Mouse (Mus musculus) kidney, embryonic 15.5 days (tissue): ENCODE data around the gene Fam19a5. TPM values are rescaled to one million over a fixed set of nuclear protein-coding genes. Genes with fewer than 3 reads are reported as not detected.

Experiments
- ATAC-seq: fragments of 200-750 bp; cut with Nextera tagmentation; replicated peaks from 2 replicates; pipeline ENCODE4 v1.8.0; 2017; ENCODE audit warnings: moderate TSS enrichment; ENCODE audit not compliant: low FRiP score
- H3K27ac ChIP-seq: fragments of 300-500 bp; sonication (generic); 2 replicates; pipeline ENCODE4 v1.5.1; 2015; ENCODE audit warnings: mild to moderate bottlenecking, inconsistent platforms
- H3K27me3 ChIP-seq: fragments of 300-500 bp; sonication (generic); 2 replicates; pipeline ENCODE4 v1.6.1; 2015; ENCODE audit warnings: inconsistent platforms
- H3K36me3 ChIP-seq: fragments of 300-500 bp; sonication (generic); 2 replicates; pipeline ENCODE4 v1.6.1; 2015; ENCODE audit warnings: inconsistent platforms
- H3K4me1 ChIP-seq: fragments of 300-500 bp; sonication (generic); 2 replicates; pipeline ENCODE4 v1.6.1; 2015; ENCODE audit warnings: inconsistent platforms
- H3K4me2 ChIP-seq: fragments of 300-500 bp; sonication (generic); 2 replicates; pipeline ENCODE4 v1.6.1; 2015; ENCODE audit warnings: moderate library complexity, mild to moderate bottlenecking, inconsistent platforms
- H3K4me3 ChIP-seq: fragments of 300-500 bp; sonication (generic); replicated peaks from 2 replicates; pipeline ENCODE4 v1.5.1; 2015; ENCODE audit warnings: mild to moderate bottlenecking, inconsistent platforms
- H3K9ac ChIP-seq: fragments of 300-500 bp; sonication (generic); 2 replicates; pipeline ENCODE4 v1.6.1; 2015; ENCODE audit warnings: mild to moderate bottlenecking, inconsistent platforms
- H3K9me3 ChIP-seq: fragments of 300-500 bp; sonication (generic); replicated peaks from 2 replicates; pipeline ENCODE4 v1.6.1; 2016; ENCODE audit warnings: inconsistent platforms
- WGBS: fragments of 180-500 bp; shearing (Covaris S2); methylation state at CpG from one replicate; pipeline ENCODE4 v1.1.7; 2015; ENCODE audit warnings: mixed read lengths; 5-methylcytosine and 5-hydroxymethylcytosine counted together
- polyA plus RNA-seq: library from polyadenylated mRNA; unstranded; fragments of >200 nt; fragmentation: Nextera tagmentation; extraction: Ambion mirVana; gene quantifications from 2 replicates; pipeline ENCODE4 v1.2.1, GENCODE M21; 2015

Fam19a5 gene
- polyA plus RNA-seq, 1 experiment from 2014 or later: 4.7 TPM

DNA sequence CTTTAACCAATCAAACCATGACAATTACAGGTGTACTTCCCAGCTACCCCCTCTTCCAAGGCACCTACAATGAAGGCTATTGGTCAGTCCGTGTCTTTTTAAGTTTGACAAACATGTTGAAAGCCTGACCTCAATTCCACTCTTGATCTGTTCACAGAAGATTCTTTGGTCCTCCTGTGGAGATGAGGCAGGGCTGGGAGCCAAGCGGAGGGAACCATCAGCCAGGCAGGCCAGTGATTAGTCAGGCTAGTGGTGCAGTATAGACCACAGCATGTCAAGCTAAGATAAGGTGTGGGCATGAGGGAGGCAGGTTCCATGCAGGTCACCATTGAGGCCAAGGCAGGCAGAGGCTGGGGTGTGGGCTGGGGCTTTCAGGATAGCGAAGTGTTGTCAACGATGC is 54.5 kb downstream of the Fam19a5 start:
- ATAC-seq: no peak
- 91% methylated on average over 4 of the region's 4 CpGs for WGBS
- H3K27ac ChIP-seq: no peak overlapping the region
- H3K4me3 ChIP-seq: no peak overlapping the region
- H3K27me3 ChIP-seq: no peaks in the 10 kb centered on the region
- H3K9me3 ChIP-seq: no peaks in the 10 kb centered on the region
- H3K4me2 ChIP-seq: no peak overlapping the region
- no peak overlapping the region for H3K9ac ChIP-seq
- no peaks in the 10 kb centered on the region for H3K4me1 ChIP-seq
- no peaks in the 10 kb centered on the region for H3K36me3 ChIP-seq

DNA sequence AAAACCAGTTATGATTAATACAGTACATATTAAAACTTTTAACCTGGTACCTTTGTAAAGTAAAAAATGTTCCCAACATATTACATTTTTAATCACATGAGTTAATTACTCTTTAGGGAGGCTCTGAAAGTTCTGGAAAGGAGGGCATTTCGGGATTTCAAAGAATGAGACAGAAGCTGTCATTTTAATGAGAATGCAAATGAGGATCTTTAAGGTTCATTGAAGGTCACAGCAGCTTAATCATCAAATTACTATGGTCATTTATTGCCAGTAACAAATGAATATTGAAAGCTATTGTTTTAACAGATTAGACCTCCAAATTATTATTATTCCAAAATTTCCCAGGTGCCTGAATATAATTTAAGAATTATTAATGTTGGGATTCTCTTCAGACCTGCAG is 59.2 kb downstream of the Fam19a5 start:
- H3K9ac ChIP-seq: no peak overlapping the region
- ATAC-seq: no peak
- H3K27ac ChIP-seq: no peak overlapping the region
- no peaks in the 10 kb centered on the region for H3K4me1 ChIP-seq
- no peak overlapping the region for H3K4me3 ChIP-seq
- no peaks in the 10 kb centered on the region for H3K9me3 ChIP-seq
- H3K36me3 ChIP-seq: no peaks in the 10 kb centered on the region
- no peaks in the 10 kb centered on the region for H3K27me3 ChIP-seq
- 74% methylated on average over 1 of the region's 1 CpGs for WGBS
- H3K4me2 ChIP-seq: no peak overlapping the region

DNA sequence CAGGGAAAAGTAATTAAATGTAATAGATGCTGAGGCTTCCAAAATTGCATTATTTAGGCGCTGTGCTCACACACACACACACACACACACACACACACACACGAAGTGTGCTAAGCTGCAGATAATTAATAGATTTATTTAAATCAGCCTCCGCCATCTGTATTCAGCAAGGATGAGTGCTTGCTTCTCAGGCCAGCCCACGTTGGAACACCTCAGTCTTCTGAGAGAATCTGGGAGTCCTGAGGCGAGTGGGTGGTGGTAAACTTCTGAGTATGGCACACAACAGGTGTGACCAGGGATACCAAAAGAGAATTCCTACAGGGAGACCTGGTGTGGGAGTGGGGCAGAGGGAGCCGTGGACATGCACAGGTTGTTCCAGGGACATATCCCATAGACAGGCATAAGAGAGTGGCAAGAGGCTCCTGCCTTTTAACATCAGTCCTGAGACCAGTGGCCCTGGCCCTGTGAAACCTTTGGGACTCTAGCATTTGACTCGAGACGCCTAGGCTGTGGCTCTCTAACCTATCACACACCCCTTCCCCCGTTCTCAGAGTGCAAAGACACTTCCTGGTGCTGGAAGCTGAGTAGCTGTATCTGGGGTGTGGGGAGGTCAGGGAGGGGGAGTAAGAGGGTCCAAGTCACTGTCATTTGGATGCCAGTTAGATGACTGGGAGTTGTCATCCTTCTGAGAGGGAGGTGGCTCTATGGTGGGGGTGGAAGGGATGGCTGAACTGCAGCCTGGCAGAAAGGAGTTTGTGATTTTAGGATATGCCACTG is 61.6 kb downstream of the Fam19a5 start:
- Histone ChIP-seq H3K4me1 (no peaks in the 10 kb centered on the region), H3K4me2 (no peak overlapping the region), H3K27me3 (no peaks in the 10 kb centered on the region), H3K27ac (no peak overlapping the region), H3K4me3 (no peak overlapping the region), H3K9ac (no peak overlapping the region), H3K36me3 (no peaks in the 10 kb centered on the region), H3K9me3 (no peaks in the 10 kb centered on the region)
- no peak for ATAC-seq
- 64% methylated on average over 9 of the region's 9 CpGs for WGBS

DNA sequence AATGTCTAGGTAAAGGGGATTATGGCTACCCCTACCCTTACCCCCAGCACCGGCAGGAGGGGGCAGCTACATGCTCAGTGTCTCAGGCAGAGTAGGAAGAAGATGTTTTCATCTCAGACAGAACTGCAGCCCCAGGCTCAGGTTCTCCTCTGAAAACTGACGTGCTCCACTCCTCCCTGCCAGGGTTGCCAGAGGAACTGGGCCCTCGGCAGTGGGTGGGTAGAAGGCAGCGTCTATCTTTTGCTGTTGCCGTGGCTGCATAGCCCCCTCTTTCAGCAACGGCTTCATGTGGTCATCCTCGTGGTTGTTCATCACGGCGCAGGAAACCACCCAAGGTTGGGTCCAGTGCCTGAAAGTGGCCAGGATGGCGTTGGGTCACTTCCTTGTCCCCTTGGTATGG is 62.6 kb downstream of the Fam19a5 start:
- Histone ChIP-seq H3K27ac (no peak overlapping the region), H3K4me3 (no peak overlapping the region), H3K4me2 (no peak overlapping the region), H3K27me3 (no peaks in the 10 kb centered on the region), H3K36me3 (no peaks in the 10 kb centered on the region), H3K4me1 (no peaks in the 10 kb centered on the region), H3K9me3 (no peaks in the 10 kb centered on the region), H3K9ac (no peak overlapping the region)
- no peak for ATAC-seq
- 84% methylated on average over 10 of the region's 10 CpGs for WGBS

DNA sequence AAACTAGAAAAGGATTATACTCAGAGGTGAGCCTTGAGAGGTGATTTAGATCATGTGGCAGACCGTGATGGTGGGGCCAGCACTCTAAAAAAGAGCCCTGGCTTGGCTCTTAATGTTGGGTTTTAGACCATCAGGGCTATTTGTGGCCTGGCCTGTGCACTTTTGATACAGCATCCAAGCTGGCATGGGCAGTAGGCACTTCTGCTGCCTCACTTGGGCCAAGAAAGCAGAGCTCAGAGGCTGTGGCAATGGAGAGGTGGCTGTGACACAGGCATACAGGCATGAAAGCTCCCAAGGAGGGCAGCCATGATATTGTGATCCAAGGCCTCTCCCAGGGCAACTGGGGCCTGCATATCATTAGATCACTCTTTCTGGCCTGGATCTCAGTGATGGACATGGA is 65.1 kb downstream of the Fam19a5 start:
- 79% methylated on average over 1 of the region's 1 CpGs for WGBS
- Histone ChIP-seq H3K4me3 (no peak overlapping the region), H3K4me2 (no peak overlapping the region), H3K27ac (no peak overlapping the region), H3K9ac (no peak overlapping the region), H3K36me3 (no peaks in the 10 kb centered on the region), H3K27me3 (no peaks in the 10 kb centered on the region), H3K9me3 (no peaks in the 10 kb centered on the region), H3K4me1 (no peaks in the 10 kb centered on the region)
- ATAC-seq: no peak

DNA sequence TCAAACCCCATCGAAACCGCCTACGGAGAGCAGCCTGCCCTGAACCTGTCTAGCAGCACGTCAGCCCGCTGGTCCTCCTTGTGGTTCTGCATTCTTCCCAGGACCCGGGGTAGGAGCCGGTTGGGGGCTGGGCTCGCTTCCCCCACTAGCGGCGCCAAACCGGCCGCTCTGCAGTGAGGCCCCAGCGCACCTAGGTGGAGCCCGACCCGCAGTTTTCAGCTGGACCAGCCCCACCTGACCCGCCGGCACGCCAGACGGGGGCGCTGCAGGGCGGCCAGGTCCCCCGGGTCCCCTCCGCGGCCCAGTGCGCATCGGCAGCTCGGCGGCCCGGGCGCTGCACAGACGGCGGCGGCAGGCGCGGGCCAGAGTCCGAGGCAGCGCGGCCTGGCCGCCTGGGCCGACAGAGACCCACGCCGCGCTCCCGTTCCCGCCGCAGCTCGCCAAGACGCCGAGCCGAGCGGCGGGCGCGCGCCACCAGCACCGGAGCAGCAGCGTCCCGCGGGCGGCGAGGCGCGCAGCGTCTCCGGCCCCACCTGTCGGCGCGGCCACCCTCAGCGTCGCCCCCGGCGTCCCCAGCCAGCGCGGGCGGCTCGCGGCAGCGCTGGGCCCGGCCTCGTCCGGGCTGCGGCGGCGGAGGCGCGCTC is 80.0 kb downstream of the Fam19a5 start:
- peak overlapping the region; percentile 58 for H3K27ac ChIP-seq
- H3K27me3 ChIP-seq: peaks cover 53% of the 10 kb centered on the region
- H3K4me1 ChIP-seq: peaks cover 18% of the 10 kb centered on the region
- H3K9me3 ChIP-seq: no peaks in the 10 kb centered on the region
- no peaks in the 10 kb centered on the region for H3K36me3 ChIP-seq
- ATAC-seq: peak; percentile 93
- under 1% methylated on average over 82 of the region's 86 CpGs for WGBS
- H3K4me2 ChIP-seq: peak overlapping the region; percentile 98
- H3K9ac ChIP-seq: peak overlapping the region; percentile 66
- peak overlapping the region; percentile 70 for H3K4me3 ChIP-seq

DNA sequence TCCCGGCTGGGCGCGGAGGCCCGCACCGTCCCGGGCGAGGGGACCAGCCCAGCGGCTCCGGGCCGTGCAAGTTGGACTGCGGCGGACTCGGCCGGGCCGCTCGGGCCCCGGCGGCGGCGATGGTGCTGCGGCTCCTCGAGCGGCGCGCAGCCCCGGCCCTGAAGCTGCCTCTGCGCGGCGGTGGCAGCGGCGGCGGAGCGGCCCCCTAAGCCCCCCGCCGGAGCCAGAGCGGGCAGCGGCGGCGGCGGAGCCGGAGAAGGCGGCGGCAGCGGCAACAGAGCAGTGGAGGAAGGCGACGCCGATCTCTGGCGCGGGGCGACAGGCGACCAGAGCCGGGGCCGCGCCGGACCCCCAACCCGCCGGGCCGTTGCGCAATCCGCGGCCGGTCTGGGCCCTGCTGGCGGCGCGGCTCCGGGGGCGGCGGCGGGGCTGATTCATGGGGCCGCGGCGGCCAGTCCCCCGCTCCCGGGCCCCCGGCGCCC is 80.6 kb downstream of the Fam19a5 start:
- WGBS: 0% methylated on average over 35 of the region's 76 CpGs
- Histone ChIP-seq H3K4me3 (peak overlapping the region; percentile 70), H3K9ac (peak overlapping the region; percentile 66), H3K4me1 (peaks cover 18% of the 10 kb centered on the region), H3K27ac (peak overlapping the region; percentile 58), H3K4me2 (peak overlapping the region; percentile 98), H3K36me3 (no peaks in the 10 kb centered on the region), H3K9me3 (no peaks in the 10 kb centered on the region), H3K27me3 (peaks cover 50% of the 10 kb centered on the region)
- ATAC-seq: peak; percentile 54

DNA sequence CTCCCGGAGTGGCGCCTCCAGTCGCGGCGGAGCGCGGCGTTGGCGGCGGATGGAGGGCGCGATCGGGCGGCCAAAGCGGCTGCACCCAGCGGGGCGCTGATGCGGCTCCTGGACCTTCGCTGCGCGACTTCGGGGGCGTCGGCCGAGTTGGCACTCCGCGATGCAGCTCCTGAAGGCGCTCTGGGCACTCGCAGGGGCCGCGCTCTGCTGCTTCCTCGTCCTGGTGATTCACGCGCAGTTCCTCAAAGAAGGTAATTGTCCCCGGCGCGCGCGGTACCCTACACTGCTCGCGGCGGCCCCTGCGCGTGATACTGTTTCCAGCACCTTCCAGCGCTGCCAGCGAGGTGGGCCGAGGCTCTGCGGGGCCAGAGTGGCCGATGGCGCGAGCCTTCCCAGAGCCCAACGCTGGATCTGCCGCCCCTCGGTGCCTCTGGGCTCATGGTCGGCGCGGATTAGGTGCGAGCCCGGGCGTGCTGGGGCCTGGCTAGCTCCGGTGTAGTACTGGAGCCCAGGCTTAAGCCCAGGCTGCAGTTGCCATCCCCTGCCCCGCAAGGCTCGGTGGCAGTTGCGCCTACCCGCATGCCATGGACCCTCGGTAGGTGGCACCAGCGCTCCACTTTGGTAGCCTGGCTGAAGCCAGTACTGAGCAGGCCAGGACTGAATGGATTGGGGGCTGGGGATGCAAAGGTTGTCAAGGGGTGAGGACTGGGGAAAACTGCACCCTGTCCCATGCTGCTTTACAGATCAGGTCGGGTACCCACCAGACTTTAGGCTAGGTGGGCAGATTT is 81.3 kb downstream of the Fam19a5 start:
- peak; percentile 84 for ATAC-seq
- Histone ChIP-seq H3K27me3 (peaks cover 50% of the 10 kb centered on the region), H3K9me3 (no peaks in the 10 kb centered on the region), H3K4me2 (peak overlapping the region; percentile 98), H3K4me3 (peak overlapping the region; percentile 70), H3K9ac (peak overlapping the region; percentile 66), H3K4me1 (peaks cover 18% of the 10 kb centered on the region), H3K36me3 (no peaks in the 10 kb centered on the region), H3K27ac (peak overlapping the region; percentile 51)
- under 1% methylated on average over 53 of the region's 68 CpGs for WGBS

DNA sequence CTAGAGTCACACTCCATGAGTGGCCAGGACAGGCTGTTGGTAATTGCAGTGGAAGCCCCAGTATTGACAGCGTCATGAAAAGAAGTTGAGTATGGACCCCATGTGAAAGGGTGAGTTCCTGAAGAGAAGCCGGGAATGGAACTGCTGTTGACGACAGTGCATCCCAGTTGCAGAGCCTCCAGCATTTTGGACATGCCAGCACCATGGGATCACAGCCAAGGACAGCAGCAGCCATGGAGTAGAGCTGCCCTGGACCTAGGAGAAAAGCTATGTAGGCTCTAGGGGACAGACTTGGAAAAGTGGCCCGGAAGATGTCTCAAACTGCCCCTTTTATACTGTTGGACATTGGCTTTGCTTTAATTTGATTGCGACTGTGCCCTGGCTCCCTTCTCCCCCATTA is 91.2 kb downstream of the Fam19a5 start:
- no peak overlapping the region for H3K4me2 ChIP-seq
- H3K27ac ChIP-seq: no peak overlapping the region
- no peaks in the 10 kb centered on the region for H3K36me3 ChIP-seq
- H3K4me3 ChIP-seq: no peak overlapping the region
- H3K4me1 ChIP-seq: 0 out of 2 replicates have a peak, but pooled peaks cover 8% of the 10 kb centered on the region
- H3K9ac ChIP-seq: no peak overlapping the region
- no peaks in the 10 kb centered on the region for H3K9me3 ChIP-seq
- WGBS: 89% methylated on average over 5 of the region's 5 CpGs
- no peak for ATAC-seq
- no peaks in the 10 kb centered on the region for H3K27me3 ChIP-seq

DNA sequence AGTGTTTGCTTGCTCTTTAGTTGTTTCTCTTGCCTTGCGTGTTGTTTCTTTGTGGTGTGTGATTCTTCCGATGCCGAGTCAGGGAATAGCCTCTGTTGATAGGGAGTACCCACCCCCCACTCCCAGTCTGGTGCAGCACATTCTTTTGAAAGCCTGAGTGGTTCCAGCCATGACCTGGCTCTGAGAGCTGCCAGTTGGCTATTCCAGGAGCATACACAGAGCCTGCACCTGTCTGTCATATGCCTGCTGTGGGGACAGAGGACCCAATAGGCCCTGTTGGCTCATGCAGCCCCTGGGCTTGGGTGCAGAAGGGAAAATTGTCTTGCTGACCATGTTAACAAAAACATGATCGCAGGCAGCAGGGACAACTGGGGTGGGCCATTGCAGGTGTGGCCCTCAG is 92.3 kb downstream of the Fam19a5 start:
- 0 out of 2 replicates have a peak, but pooled peaks have one; percentile 40 for ATAC-seq
- H3K9me3 ChIP-seq: no peaks in the 10 kb centered on the region
- 67% methylated on average over 4 of the region's 4 CpGs for WGBS

DNA sequence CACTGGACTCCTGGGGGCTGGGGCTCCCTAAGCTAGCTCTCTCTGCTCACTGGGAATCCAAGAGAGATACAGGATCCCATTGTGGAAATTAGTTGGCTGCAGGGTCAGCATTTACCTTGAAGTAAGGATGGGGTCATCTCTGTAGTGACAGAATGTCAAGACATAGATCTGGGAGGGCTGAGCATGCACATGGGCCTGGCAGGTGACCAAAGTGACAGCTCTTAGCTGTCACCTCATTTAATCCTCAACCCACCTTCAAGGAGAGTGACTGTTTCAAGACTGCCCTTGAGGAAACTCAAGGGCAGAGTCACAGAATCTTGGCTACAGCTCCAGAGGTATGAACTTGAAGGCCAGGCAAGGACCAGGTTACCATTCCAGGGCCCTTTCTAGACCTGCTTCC is 93.1 kb downstream of the Fam19a5 start:
- ATAC-seq: no peak
- Histone ChIP-seq H3K27me3 (no peaks in the 10 kb centered on the region), H3K4me3 (no peak overlapping the region), H3K9me3 (no peaks in the 10 kb centered on the region), H3K27ac (no peak overlapping the region), H3K4me2 (no peak overlapping the region), H3K36me3 (no peaks in the 10 kb centered on the region), H3K4me1 (0 out of 2 replicates have a peak, but pooled peaks cover 8% of the 10 kb centered on the region), H3K9ac (no peak overlapping the region)

More for the DNA sequence above, 92.3 kb downstream of the Fam19a5 start:
- no peak overlapping the region for H3K27ac ChIP-seq
- no peak overlapping the region for H3K4me2 ChIP-seq
- 0 out of 2 replicates have a peak, but pooled peaks cover 8% of the 10 kb centered on the region for H3K4me1 ChIP-seq
- no peak overlapping the region for H3K4me3 ChIP-seq
- no peak overlapping the region for H3K9ac ChIP-seq
- H3K36me3 ChIP-seq: no peaks in the 10 kb centered on the region
- H3K27me3 ChIP-seq: no peaks in the 10 kb centered on the region

DNA sequence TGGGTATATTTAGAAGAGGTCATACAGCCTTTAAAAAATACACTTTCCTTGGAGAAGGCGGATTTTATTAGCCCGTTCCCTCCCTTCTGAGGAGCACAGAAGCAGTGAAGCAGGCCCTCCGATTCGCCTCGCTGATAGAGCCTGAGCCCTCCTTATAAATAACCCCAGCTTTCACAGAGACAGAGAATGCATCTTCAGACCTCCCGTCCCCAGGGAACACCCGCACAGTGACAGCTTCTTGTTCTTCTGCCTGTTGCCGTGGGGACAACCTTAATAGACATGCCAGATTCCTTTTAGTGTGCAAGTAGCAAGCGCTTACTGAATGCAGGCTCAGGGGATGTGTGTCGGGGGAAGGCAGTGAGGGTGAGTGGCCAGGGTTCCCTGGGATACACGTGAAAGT is 94.2 kb downstream of the Fam19a5 start:
- peak; percentile 65 for ATAC-seq
- no peaks in the 10 kb centered on the region for H3K9me3 ChIP-seq
- WGBS: 50% methylated on average over 11 of the region's 11 CpGs

More for the DNA sequence above, 94.2 kb downstream of the Fam19a5 start:
- no peak overlapping the region for H3K4me2 ChIP-seq
- H3K36me3 ChIP-seq: no peaks in the 10 kb centered on the region
- H3K9ac ChIP-seq: no peak overlapping the region
- no peaks in the 10 kb centered on the region for H3K27me3 ChIP-seq
- 0 out of 2 replicates have a peak, but pooled peaks cover 8% of the 10 kb centered on the region for H3K4me1 ChIP-seq
- H3K27ac ChIP-seq: no peak overlapping the region
- no peak overlapping the region for H3K4me3 ChIP-seq
